Mouse (Mus musculus) right cerebral cortex, postnatal 14 days (tissue): Measurements from ENCODE around the gene Snrpd2.
"Not testable (repeated sequence)": the region's sequence is repeated elsewhere in the genome, so short reads cannot be mapped to it uniquely, and the experiment has no call there.

ENCODE experiments used
- DNase-seq: peaks from one replicate; pipeline ENCODE4 v3.0.0; 2022

Gene Snrpd2

GRCm38 (mm10) chr7:19151121-19151520, 1.6 kb downstream of the Snrpd2 start:
- DNase-seq: not testable (repeated sequence)

GRCm38 (mm10) chr7:19154796-19155195, 5.3 kb downstream of the Snrpd2 start:
- DNase-seq: no peak

GRCm38 (mm10) chr7:19155825-19156475, 6.4 kb downstream of the Snrpd2 start:
- DNase-seq: no peak

- DNase-seq: peak; percentile 92
Observed at GRCm38 (mm10) chr7:19157160-19157800, 7.8 kb downstream of the Snrpd2 start.

GRCm38 (mm10) chr7:19158601-19159000, 9.1 kb downstream of the Snrpd2 start:
- no peak for DNase-seq

- DNase-seq: no peak
Observed at GRCm38 (mm10) chr7:19159411-19159810, 9.9 kb downstream of the Snrpd2 start.

- DNase-seq: no peak
Observed at GRCm38 (mm10) chr7:19160115-19160514, 10.6 kb downstream of the Snrpd2 start.

- DNase-seq: no peak
Observed at GRCm38 (mm10) chr7:19162928-19163327, 13.4 kb downstream of the Snrpd2 start.

- DNase-seq: no peak
Observed at GRCm38 (mm10) chr7:19163752-19164151, 14.2 kb downstream of the Snrpd2 start.

GRCm38 (mm10) chr7:19164189-19164588, 14.7 kb downstream of the Snrpd2 start:
- DNase-seq: no peak

- no peak for DNase-seq
Observed at GRCm38 (mm10) chr7:19164978-19165377, 15.5 kb downstream of the Snrpd2 start.

- no peak for DNase-seq
Observed at GRCm38 (mm10) chr7:19165656-19166423, 16.3 kb downstream of the Snrpd2 start, which contains the start of gene Gipr. Gene Gipr, minus strand, starts transcription at chr7:19166127.

GRCm38 (mm10) chr7:19166990-19167389, 17.5 kb downstream of the Snrpd2 start:
- DNase-seq: no peak

- no peak for DNase-seq
Observed at GRCm38 (mm10) chr7:19169506-19169905, 20.0 kb downstream of the Snrpd2 start.

- peak; percentile 66 for DNase-seq
Observed at GRCm38 (mm10) chr7:19170142-19170541, 20.6 kb downstream of the Snrpd2 start.

GRCm38 (mm10) chr7:19171831-19172230, 22.3 kb downstream of the Snrpd2 start:
- no peak for DNase-seq

GRCm38 (mm10) chr7:19172874-19173273, 23.4 kb downstream of the Snrpd2 start:
- DNase-seq: peak; percentile 95

GRCm38 (mm10) chr7:19175708-19176515, 26.4 kb downstream of the Snrpd2 start, which contains the start of gene Eml2:
Gene Eml2, plus strand, starts transcription at chr7:19176421.
- peak; percentile 71 for DNase-seq

- peak; percentile 71 for DNase-seq
Observed at GRCm38 (mm10) chr7:19176516-19176947, 27.0 kb downstream of the Snrpd2 start.

GRCm38 (mm10) chr7:19177216-19177615, 27.7 kb downstream of the Snrpd2 start:
- DNase-seq: no peak

- DNase-seq: no peak
Observed at GRCm38 (mm10) chr7:19178035-19178434, 28.5 kb downstream of the Snrpd2 start.

GRCm38 (mm10) chr7:19178443-19179092, 29.0 kb downstream of the Snrpd2 start:
- DNase-seq: peak; percentile 87
